Mouse (Mus musculus) MEL (cell line): ENCODE data around the gene Dctn5. TPM values are rescaled to one million over a fixed set of nuclear protein-coding genes. Genes with fewer than 3 reads are reported as not detected.

Experiments used
- DNase-seq: peaks from one replicate; pipeline ENCODE4 v3.0.0; 2011; ENCODE audit warnings: low read depth, low spot score
- H3K27ac ChIP-seq: 2 replicates; pipeline ENCODE4 v1.5.1; 2012; ENCODE audit warnings: low read depth, mild to moderate bottlenecking, control low read depth, low read length, moderate library complexity; ENCODE audit not compliant: control insufficient read depth
- H3K27me3 ChIP-seq, 2 experiments: fragments of 150-350 bp in 1 of 2; sonication (generic) in 1 of 2; 2 replicates each; pipeline ENCODE4 v1.6.1; 2012; ENCODE audit warnings: low read length in 2 of 2, mild to moderate bottlenecking in 2 of 2, improper control_type of control experiment in 1 of 2, moderate library complexity in 1 of 2; ENCODE audit not compliant: insufficient read depth in 2 of 2, control insufficient read depth in 1 of 2
- H3K36me3 ChIP-seq, 2 experiments: 2 replicates each; pipeline ENCODE4 v1.6.1; 2012 to 2014; ENCODE audit warnings: low read length in 2 of 2, improper control_type of control experiment in 1 of 2, inconsistent platforms in 1 of 2, mild to moderate bottlenecking in 1 of 2; ENCODE audit not compliant: insufficient read depth in 2 of 2, control insufficient read depth in 1 of 2
- H3K4me1 ChIP-seq, 2 experiments: fragments of 150-350 bp in 1 of 2; sonication (generic) in 1 of 2; 2 replicates each; pipeline ENCODE4 v1.6.1; 2012; ENCODE audit warnings: low read length in 2 of 2, improper control_type of control experiment in 1 of 2, mild to moderate bottlenecking in 1 of 2; ENCODE audit not compliant: insufficient read depth in 2 of 2, control insufficient read depth in 1 of 2
- H3K4me3 ChIP-seq, 2 experiments: fragments of 150-350 bp in 1 of 2; sonication (generic) in 1 of 2; 2 replicates each; pipeline ENCODE4 v1.5.1; 2012; ENCODE audit warnings: low read depth in 2 of 2, low read length in 2 of 2, mild to moderate bottlenecking in 2 of 2, moderate library complexity in 2 of 2, control low read depth in 1 of 2, improper control_type of control experiment in 1 of 2; ENCODE audit not compliant: control insufficient read depth in 1 of 2, insufficient read depth in 1 of 2
- H3K79me2 ChIP-seq: 2 replicates; pipeline ENCODE4 v1.6.1; 2012; ENCODE audit warnings: mild to moderate bottlenecking, low read length, moderate library complexity; ENCODE audit not compliant: control insufficient read depth, poor library complexity, insufficient read depth
- H3K9ac ChIP-seq: 2 replicates; pipeline ENCODE4 v1.6.1; 2012; ENCODE audit warnings: low read depth, mild to moderate bottlenecking, control low read depth, low read length, moderate library complexity; ENCODE audit not compliant: control insufficient read depth, poor library complexity, severe bottlenecking
- H3K9me3 ChIP-seq: fragments of 150-350 bp; sonication (generic); replicated peaks from 2 replicates; pipeline ENCODE4 v1.6.1; 2012; ENCODE audit warnings: mild to moderate bottlenecking, low read length, improper control_type of control experiment, moderate library complexity; ENCODE audit not compliant: insufficient read depth
- BHLHE40 ChIP-seq: IDR thresholded peaks from 2 replicates; pipeline ENCODE4 v1.6.1; 2012; ENCODE audit warnings: low read depth, mild to moderate bottlenecking, inconsistent platforms, low read length, improper control_type of control experiment, borderline replicate concordance
- CHD1 ChIP-seq: IDR thresholded peaks from 2 replicates; pipeline ENCODE4 v1.6.1; 2012; ENCODE audit warnings: low read depth, mild to moderate bottlenecking, inconsistent platforms, low read length, improper control_type of control experiment
- CTCF ChIP-seq, 3 experiments: IDR thresholded peaks in 2 of 3; conservative IDR thresholded peaks in 1 of 3; 2 replicates each; pipeline ENCODE4 v1.5.1; 2011 to 2012; ENCODE audit warnings: low read length in 3 of 3, low read depth in 2 of 3, mild to moderate bottlenecking in 2 of 3, improper control_type of control experiment in 1 of 3, inconsistent platforms in 1 of 3, mixed read lengths in 1 of 3, moderate library complexity in 1 of 3; ENCODE audit not compliant: control insufficient read depth in 1 of 3, insufficient read depth in 1 of 3, poor library complexity in 1 of 3, severe bottlenecking in 1 of 3
- ELF1 ChIP-seq: IDR thresholded peaks from 2 replicates; pipeline ENCODE4 v1.6.1; 2014; ENCODE audit warnings: low read depth, mild to moderate bottlenecking, inconsistent platforms, low read length, improper control_type of control experiment, moderate library complexity
- GATA1 ChIP-seq: IDR thresholded peaks from 2 replicates; pipeline ENCODE4 v1.6.1; 2011; ENCODE audit warnings: low read depth, low read length, improper control_type of control experiment
- HCFC1 ChIP-seq: IDR thresholded peaks from 2 replicates; pipeline ENCODE4 v1.6.1; 2012; ENCODE audit warnings: low read depth, mild to moderate bottlenecking, inconsistent platforms, low read length, improper control_type of control experiment, moderate library complexity
- JUND ChIP-seq: IDR thresholded peaks from 2 replicates; pipeline ENCODE4 v1.6.1; 2011; ENCODE audit warnings: low read depth, mild to moderate bottlenecking, improper control_type of control experiment, low read length
- MXI1 ChIP-seq: IDR thresholded peaks from 2 replicates; pipeline ENCODE4 v1.6.1; 2011; ENCODE audit warnings: mild to moderate bottlenecking, low read depth, low read length, improper control_type of control experiment
- MYC ChIP-seq: IDR thresholded peaks from 2 replicates; pipeline ENCODE4 v1.6.1; 2011; ENCODE audit warnings: low read depth, mild to moderate bottlenecking, low read length, improper control_type of control experiment, moderate library complexity
- NRF1 ChIP-seq: IDR thresholded peaks from 2 replicates; pipeline ENCODE4 v1.6.1; 2014; ENCODE audit warnings: low read depth, mild to moderate bottlenecking, inconsistent platforms, low read length, improper control_type of control experiment, moderate library complexity; ENCODE audit not compliant: poor library complexity, insufficient read depth, severe bottlenecking
- POLR2A ChIP-seq, 2 experiments: IDR thresholded peaks; 2 replicates each; pipeline ENCODE4 v1.6.1; 2011 to 2012; ENCODE audit warnings: low read length in 2 of 2, mild to moderate bottlenecking in 2 of 2, control low read depth in 1 of 2, improper control_type of control experiment in 1 of 2, low read depth in 1 of 2, moderate library complexity in 1 of 2; ENCODE audit not compliant: control insufficient read depth in 1 of 2, insufficient read depth in 1 of 2, poor library complexity in 1 of 2
- POLR2AphosphoS2 ChIP-seq: IDR thresholded peaks from 2 replicates; pipeline ENCODE4 v1.6.1; 2011; ENCODE audit warnings: low read length, improper control_type of control experiment
- POLR2AphosphoS5 ChIP-seq: IDR thresholded peaks from 2 replicates; pipeline ENCODE4 v1.6.1; 2012; ENCODE audit warnings: low read depth, borderline replicate concordance, mild to moderate bottlenecking, inconsistent platforms, low read length, moderate library complexity, mixed read lengths
- RAD21 ChIP-seq: IDR thresholded peaks from 2 replicates; pipeline ENCODE4 v1.6.1; 2011; ENCODE audit warnings: mild to moderate bottlenecking, low read depth, low read length, improper control_type of control experiment
- TBP ChIP-seq: IDR thresholded peaks from 2 replicates; pipeline ENCODE4 v1.8.0; 2011; ENCODE audit warnings: low read depth, low read length, improper control_type of control experiment
- ZC3H11A ChIP-seq: IDR thresholded peaks from 2 replicates; pipeline ENCODE4 v1.6.1; 2012; ENCODE audit warnings: low read depth, mild to moderate bottlenecking, inconsistent platforms, low read length, improper control_type of control experiment
- ZKSCAN1 ChIP-seq: IDR thresholded peaks from 2 replicates; pipeline ENCODE4 v1.6.1; 2012; ENCODE audit warnings: low read depth, mild to moderate bottlenecking, inconsistent platforms, low read length, improper control_type of control experiment, moderate library complexity
- polyA plus RNA-seq, 2 experiments: library from polyadenylated mRNA; stranded (reverse) in 1 of 2; unstranded in 1 of 2; fragments of >175 nt in 1 of 2; fragments of >200 nt in 1 of 2; gene quantifications; 2 replicates each; pipeline versions ENCODE4 v1.2.1 to v1.2.4; 2012; ENCODE audit warnings: low replicate concordance in 2 of 2, low read depth in 1 of 2; ENCODE audit not compliant: insufficient read length in 2 of 2, insufficient read depth in 1 of 2, missing spikeins in 1 of 2
- total RNA-seq: library from RNA; depleted of rRNA; stranded (reverse); fragments of 300-350 nt; gene quantifications from 2 replicates; pipeline ENCODE4 v1.2.3, GENCODE M21; 2012

The Dctn5 gene
- total and polyA plus RNA-seq, 3 experiments, result 54.2 to 203 (median 71.3) TPM

GRCm38 (mm10) chr7:122171613-122172012, 38.8 kb downstream of the Dctn5 start:
- Histone ChIP-seq H3K9ac (no peak overlapping the region), H3K79me2 (no peaks in the 10 kb centered on the region), H3K4me3 (no peak overlapping the region), H3K36me3 (peaks cover 0 to 9% of the 10 kb centered on the region in 2 experiments; a peak in 2 of 4 replicates), H3K4me1 (no peaks in the 10 kb centered on the region), H3K27me3 (peaks cover 5 to 6% of the 10 kb centered on the region in 2 experiments; a peak in 3 of 4 replicates), H3K9me3 (no peaks in the 10 kb centered on the region), H3K27ac (no peak overlapping the region)
- DNase-seq, result no peak
- TF ChIP-seq POLR2A (IDR thresholded peaks at IDR 0.05; ENCODE audit: control insufficient read depth in 1 of 2, insufficient read depth in 1 of 2, low read depth in 1 of 2, low read length in 2 of 2, poor library complexity in 1 of 2), result no peak
- no peak for TF ChIP-seq MYC
- TF ChIP-seq MXI1, result no peak
- TF ChIP-seq NRF1, result no peak
- no peak for TF ChIP-seq POLR2AphosphoS2

- Histone ChIP-seq H3K4me1 (no peaks in the 10 kb centered on the region), H3K27ac (no peak overlapping the region), H3K4me3 (no peak overlapping the region), H3K36me3 (no peaks in the 10 kb centered on the region), H3K9me3 (no peaks in the 10 kb centered on the region), H3K79me2 (no peaks in the 10 kb centered on the region), H3K27me3 (peaks cover 16 to 23% of the 10 kb centered on the region in 2 experiments), H3K9ac (no peak overlapping the region)
- TF ChIP-seq POLR2AphosphoS5 (no peak), ELF1 (no peak), ZC3H11A (no peak), CTCF (IDR thresholded peaks at IDR 0.05 in 2 of 3, conservative IDR thresholded peaks at IDR 0.05 in 1 of 3; ENCODE audit: control insufficient read depth in 1 of 3, insufficient read depth in 1 of 3, low read depth in 2 of 3, low read length in 3 of 3, poor library complexity in 1 of 3, severe bottlenecking in 1 of 3) (no peak), GATA1 (no peak), BHLHE40 (no peak), TBP (no peak), HCFC1 (no peak), JUND (no peak), CHD1 (no peak)
- DNase-seq, result no peak
These were observed 47.9 kb downstream of the Dctn5 start for GRCm38 (mm10) chr7:122180720-122181119.

GRCm38 (mm10) chr7:122184569-122184968, 51.7 kb downstream of the Dctn5 start:
- TF ChIP-seq RAD21 (no peak), POLR2AphosphoS5 (no peak), ZKSCAN1 (no peak)
- TF ChIP-seq, all 39 proteins: peak for 0
- DNase-seq, result no peak
- Histone ChIP-seq H3K79me2 (no peaks in the 10 kb centered on the region), H3K9ac (no peak overlapping the region), H3K27me3 (peaks cover 0 to 3% of the 10 kb centered on the region in 2 experiments; a peak in 3 of 4 replicates), H3K36me3 (no peaks in the 10 kb centered on the region), H3K4me1 (no peaks in the 10 kb centered on the region), H3K4me3 (no peak overlapping the region), H3K9me3 (no peaks in the 10 kb centered on the region), H3K27ac (no peak overlapping the region)
